Mouse (Mus musculus) G1E (cell line): ENCODE measurements around the gene Aar2.

ENCODE experiments used
- CTCF ChIP-seq: IDR thresholded peaks from 2 replicates; pipeline ENCODE4 v1.5.1; 2012; ENCODE audit warnings: low read depth, low read length, inconsistent platforms, mixed read lengths
- GATA1 ChIP-seq: IDR thresholded peaks from 2 replicates; pipeline ENCODE4 v1.6.1; 2012; ENCODE audit warnings: borderline replicate concordance, low read length, inconsistent platforms, mixed read lengths
- GATA2 ChIP-seq: IDR thresholded peaks from 2 replicates; pipeline ENCODE4 v1.6.1; 2012; ENCODE audit warnings: low read depth, low read length, inconsistent platforms, borderline replicate concordance
- POLR2AphosphoS5 ChIP-seq: IDR thresholded peaks from 2 replicates; pipeline ENCODE4 v1.6.1; 2012; ENCODE audit warnings: low read depth, low read length, inconsistent platforms; ENCODE audit not compliant: insufficient replicate concordance
- TAL1 ChIP-seq: conservative IDR thresholded peaks from 2 replicates; pipeline ENCODE4 v1.6.1; 2012; ENCODE audit warnings: low read depth, low read length, inconsistent platforms, mixed read lengths

DNA sequence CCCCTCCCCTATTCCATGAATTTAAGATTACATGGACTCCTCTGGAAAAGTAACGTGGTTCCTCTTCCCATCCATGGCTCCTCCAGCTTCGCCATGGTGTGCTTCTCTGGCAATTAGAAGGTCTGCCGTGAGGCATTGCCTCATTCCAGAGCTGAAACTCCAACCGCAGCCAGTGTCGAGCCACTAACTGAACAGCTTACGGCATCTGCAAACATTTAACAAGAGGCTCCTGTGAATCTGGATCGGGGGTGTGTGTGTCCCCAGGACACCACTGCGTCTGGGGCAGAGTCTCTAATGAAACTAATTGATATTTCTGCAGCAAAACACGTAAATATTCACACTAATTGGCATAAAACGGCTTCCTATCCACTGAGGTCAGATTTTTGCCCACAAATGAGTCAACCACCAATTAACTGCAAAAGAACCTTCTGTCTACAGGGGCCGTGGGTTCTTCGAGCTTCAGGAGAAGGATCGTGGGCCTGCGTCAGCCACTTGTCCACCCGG is 47.7 kb downstream of the Aar2 start:
- TF ChIP-seq CTCF (no peak), POLR2AphosphoS5 (no peak), GATA1 (no peak), TAL1 (no peak), GATA2 (no peak)
